Mouse (Mus musculus) subcutaneous adipose tissue, adult 2 months (tissue): ENCODE data around the gene Olfr59. TPM values are rescaled to one million over a fixed set of nuclear protein-coding genes. Genes with fewer than 3 reads are reported as not detected.

ENCODE experiments used
- polyA plus RNA-seq: library from polyadenylated mRNA; depleted of rRNA; stranded (reverse); fragments of >200 nt; gene quantifications from 2 replicates; pipeline ENCODE4 v1.2.3, GENCODE M21; 2012; ENCODE audit warnings: low replicate concordance; rRNA removed

Olfr59 gene
- polyA plus RNA-seq, result not detected in 2 replicates

DNA sequence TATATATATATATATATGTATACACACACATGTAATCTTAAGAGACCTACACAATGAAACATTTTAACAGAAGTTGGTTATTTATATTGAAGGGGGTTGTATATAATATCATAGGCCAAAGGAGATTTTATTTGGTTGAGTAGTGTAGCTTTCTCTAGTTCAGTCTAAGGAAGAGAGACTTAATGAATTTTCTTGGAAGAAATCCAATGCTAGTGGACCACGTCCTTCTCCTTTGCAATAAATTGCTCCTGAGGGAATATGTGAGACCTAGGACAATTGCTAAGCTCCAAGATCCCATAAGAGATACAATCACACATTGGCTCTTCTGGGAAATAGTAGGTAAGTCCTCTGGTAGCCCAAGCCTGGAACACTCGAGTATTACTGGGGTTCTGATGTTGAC lies at the start of gene Olfr59:
Olfr59 (plus strand) TSS at position 301 of the 400 bp plus-strand sequence.

DNA sequence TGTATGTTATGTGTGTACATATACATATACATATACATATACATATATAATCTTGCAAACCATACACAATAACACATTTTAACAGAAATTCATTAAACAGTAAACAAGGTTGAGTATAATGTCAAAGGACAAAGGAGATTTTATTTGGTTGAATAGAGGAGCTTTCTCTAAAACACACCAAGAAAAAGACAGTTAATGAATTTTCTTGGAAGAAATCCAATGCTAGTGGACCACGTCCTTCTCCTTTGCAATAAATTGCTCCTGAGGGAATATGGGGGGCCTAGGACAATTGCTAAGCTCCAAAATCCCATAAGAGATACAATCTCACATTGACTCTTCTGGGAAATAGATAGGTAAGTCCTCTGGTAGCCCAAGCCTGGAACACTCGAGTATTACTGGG lies 24.0 kb upstream of the Olfr59 start, which contains the start of gene Olfr406:
Olfr406 (plus strand) TSS at position 301 of the 400 bp plus-strand sequence.

DNA sequence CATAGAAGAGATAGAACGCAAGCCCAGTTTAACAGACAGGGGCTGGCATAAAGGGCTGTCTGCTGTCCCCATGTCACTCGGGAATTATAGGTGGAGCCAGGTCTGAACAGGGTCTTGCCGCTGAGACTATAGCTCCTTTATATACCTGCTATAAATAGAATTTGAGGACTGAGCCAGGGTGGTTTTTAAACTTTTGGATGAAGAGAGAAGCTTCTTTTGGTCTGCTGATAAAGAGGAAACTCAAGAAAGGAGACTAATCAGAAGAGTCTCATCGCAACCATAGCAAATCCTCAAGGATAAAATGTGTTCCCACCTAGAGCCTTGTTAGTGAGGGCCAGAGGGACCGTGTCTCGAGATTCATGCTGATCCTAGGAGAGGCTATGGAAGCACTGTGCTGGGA lies 54.4 kb downstream of the Olfr59 start, which contains the start of gene Olfr410:
Olfr410 (minus strand) TSS at position 101 of the 400 bp plus-strand sequence.

Other genes with a start within 250 kb of the Olfr59 start
- gene Olfr139, start 227.2 kb upstream of the Olfr59 start, polyA plus RNA-seq, result not detected in 2 replicates
- not detected in 2 replicates for gene Olfr399, start 227.1 kb upstream of the Olfr59 start, polyA plus RNA-seq
- gene Zfp616, start 213.8 kb upstream of the Olfr59 start, polyA plus RNA-seq, result not detected in 2 replicates
- not detected in 2 replicates for gene Olfr401, start 170.0 kb upstream of the Olfr59 start, polyA plus RNA-seq
- gene Olfr402, start 130.2 kb upstream of the Olfr59 start, polyA plus RNA-seq, result not detected in 2 replicates
- gene Olfr403, start 97.5 kb upstream of the Olfr59 start, polyA plus RNA-seq, result not detected in 2 replicates
- gene Olfr43, start 72.4 kb upstream of the Olfr59 start, polyA plus RNA-seq, result not detected in 2 replicates
- gene Olfr406, start 23.9 kb upstream of the Olfr59 start, polyA plus RNA-seq, result not detected in 2 replicates
- not detected in 2 replicates for gene Olfr410, start 54.3 kb downstream of the Olfr59 start, polyA plus RNA-seq
- not detected in 2 replicates for gene Olfr411, start 68.9 kb downstream of the Olfr59 start, polyA plus RNA-seq
- gene Olfr412, start 78.3 kb downstream of the Olfr59 start, polyA plus RNA-seq, result not detected in 2 replicates